In genomic region chr9:36916362-36916761, GRCm38 (mm10) we compare ENCODE assay signal across 8 mouse cellular contexts.
A peak's percentile ranks its signal among the peaks of the same experiment; 100 is the strongest.
DNase-seq lines count a peak whose midpoint lies in the region; ATAC-seq lines count a peak whose summit lies in the region.

No protein-coding gene starts in this region.

- WGBS in hindbrain, embryonic 12.5 days: 5% methylated on average over 6 of the region's 6 CpGs

- ATAC-seq in hindbrain, embryonic 12.5 days (ENCODE audit: low FRiP score): peak; percentile 54; the same call in 1 of the 2 replicates

- peak; percentile 57 for DNase-seq in Muller cell, postnatal 12 days (ENCODE audit: inconsistent ontology term)
- DNase-seq in cerebellum, adult 9-11 months: peak; percentile 76
- peak; percentile 73 to 84 for DNase-seq in frontal cortex, postnatal 14 days (ENCODE audit: low spot score in 2 of 2)
- peak; percentile 74 for DNase-seq in layer of hippocampus, adult 9-11 months
- DNase-seq in lung, postnatal 25 days (ENCODE audit: low spot score): peak; percentile 72
- peak; percentile 82 for DNase-seq in retina, postnatal 1 day
- DNase-seq in urinary bladder, postnatal 10 days (ENCODE audit: low spot score): peak; percentile 40

- H3K27me3 ChIP-seq in hindbrain, embryonic 12.5 days: no peaks in the 10 kb centered on the region

- no peaks in the 10 kb centered on the region for H3K36me3 ChIP-seq in hindbrain, embryonic 12.5 days

- peaks cover 10% of the 10 kb centered on the region for H3K4me1 ChIP-seq in hindbrain, embryonic 12.5 days

- no peak overlapping the region; the same call in 1 of the 2 replicates for H3K4me2 ChIP-seq in hindbrain, embryonic 12.5 days (replicated peaks)

- no peak overlapping the region for H3K27ac ChIP-seq in hindbrain, embryonic 12.5 days

- no peak overlapping the region for H3K4me3 ChIP-seq in hindbrain, embryonic 12.5 days

- no peaks in the 10 kb centered on the region for H3K9me3 ChIP-seq in hindbrain, embryonic 12.5 days (replicated peaks)

- no peak overlapping the region for H3K9ac ChIP-seq in hindbrain, embryonic 12.5 days
